Mouse (Mus musculus) hindbrain, postnatal 0 days (tissue): ENCODE measurements around the gene Uap1l1. TPM values are rescaled to one million over a fixed set of nuclear protein-coding genes. Genes with fewer than 3 reads are reported as not detected.

Experiments used
- ATAC-seq: fragments of 200-750 bp; cut with Nextera tagmentation; 2 replicates; pipeline ENCODE4 v1.8.0; 2017; ENCODE audit warnings: mild to moderate bottlenecking, moderate TSS enrichment, moderate library complexity
- DNase-seq: peaks from one replicate; pipeline ENCODE4 v3.0.0-alpha.2; 2015; ENCODE audit warnings: low spot score
- H3K27ac ChIP-seq: fragments of 300-500 bp; sonication (generic); 2 replicates; pipeline ENCODE4 v1.5.1; 2014; ENCODE audit warnings: mild to moderate bottlenecking
- H3K27me3 ChIP-seq: fragments of 300-500 bp; sonication (generic); 2 replicates; pipeline ENCODE4 v1.6.1; 2014; ENCODE audit warnings: low read length, mixed read lengths; ENCODE audit not compliant: insufficient read depth
- H3K36me3 ChIP-seq: fragments of 300-500 bp; sonication (generic); 2 replicates; pipeline ENCODE4 v1.6.1; 2014; ENCODE audit warnings: low read length, mixed read lengths; ENCODE audit not compliant: insufficient read depth
- H3K4me1 ChIP-seq: fragments of 300-500 bp; sonication (generic); 2 replicates; pipeline ENCODE4 v1.6.1; 2014; ENCODE audit warnings: antibody characterized with exemption, low read length, mixed read lengths; ENCODE audit not compliant: insufficient read depth
- H3K4me2 ChIP-seq: fragments of 300-500 bp; sonication (generic); 2 replicates; pipeline ENCODE4 v1.6.1; 2014; ENCODE audit warnings: low read depth, mild to moderate bottlenecking, low read length, moderate library complexity, mixed read lengths
- H3K4me3 ChIP-seq: fragments of 300-500 bp; sonication (generic); 2 replicates; pipeline ENCODE4 v1.5.1; 2014; ENCODE audit warnings: low read length
- H3K9ac ChIP-seq: fragments of 300-500 bp; sonication (generic); replicated peaks from 2 replicates; pipeline ENCODE4 v1.6.1; 2014; ENCODE audit warnings: mild to moderate bottlenecking, low read length, moderate library complexity, mixed read lengths
- H3K9me3 ChIP-seq: fragments of 300-500 bp; sonication (generic); 2 replicates; pipeline ENCODE4 v1.6.1; 2016; ENCODE audit warnings: low read length, mixed read lengths
- CTCF ChIP-seq: IDR thresholded peaks from 2 replicates; pipeline ENCODE4 v1.5.1; 2016; ENCODE audit warnings: antibody characterized with exemption, control low read depth, low read depth
- WGBS: fragments of 180-500 bp; shearing (Covaris S2); extraction: QIAGEN DNeasy Blood & Tissue Kit; methylation state at CpG from one replicate; pipeline ENCODE4 v1.1.7; 2014; 5-methylcytosine and 5-hydroxymethylcytosine counted together
- polyA plus RNA-seq: library from polyadenylated mRNA; unstranded; fragments of >200 nt; fragmentation: Nextera tagmentation; extraction: Ambion mirVana; gene quantifications from 2 replicates; pipeline ENCODE4 v1.2.1, GENCODE M21; 2015
- total RNA-seq: library from RNA; depleted of rRNA; stranded (reverse); fragments of >200 nt; gene quantifications from 2 replicates; pipeline ENCODE4 v1.2.3, GENCODE M21; 2014

Uap1l1 gene
- total and polyA plus RNA-seq, 2 experiments from 2014 or later = 7.5 to 15.6 TPM

DNA sequence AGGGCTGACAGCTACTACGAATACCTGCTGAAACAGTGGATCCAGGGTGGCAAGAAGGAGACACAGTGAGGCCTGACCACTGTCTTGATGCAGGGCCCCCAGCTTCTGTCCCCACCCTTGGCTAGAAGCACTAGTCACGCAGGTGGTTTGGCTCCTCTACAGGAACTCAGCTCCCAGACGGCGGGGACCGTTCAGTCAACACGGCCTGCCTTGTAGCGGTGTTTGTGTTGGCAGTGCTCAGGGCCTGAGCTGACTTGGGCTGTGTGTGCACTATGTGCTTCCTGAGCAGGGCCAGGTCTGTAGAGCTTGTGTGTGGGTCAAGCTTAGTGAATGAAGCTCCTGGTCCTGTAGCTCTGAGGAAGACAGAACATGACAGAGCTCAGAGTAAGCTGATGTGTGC lies 17.3 kb downstream of the Uap1l1 start:
- Histone ChIP-seq H3K27me3 (no peaks in the 10 kb centered on the region), H3K27ac (no peak overlapping the region), H3K9me3 (no peaks in the 10 kb centered on the region), H3K4me3 (no peak overlapping the region), H3K4me2 (no peak overlapping the region), H3K36me3 (peaks cover 90% of the 10 kb centered on the region), H3K9ac (no peak overlapping the region), H3K4me1 (no peaks in the 10 kb centered on the region)
- 91% methylated on average over 7 of the region's 7 CpGs for WGBS
- no peak for TF ChIP-seq CTCF
- DNase-seq (no peak), ATAC-seq (no peak)

- Histone ChIP-seq H3K9me3 (no peaks in the 10 kb centered on the region), H3K36me3 (peaks cover 70% of the 10 kb centered on the region), H3K27ac (no peak overlapping the region), H3K9ac (no peak overlapping the region), H3K27me3 (no peaks in the 10 kb centered on the region), H3K4me1 (peaks cover 5% of the 10 kb centered on the region), H3K4me2 (no peak overlapping the region), H3K4me3 (no peak overlapping the region)
- 94% methylated on average over 6 of the region's 6 CpGs for WGBS
- ATAC-seq (no peak), DNase-seq (no peak)
- no peak for TF ChIP-seq CTCF
Measured at GRCm38 (mm10) chr2:25338303-25338702, 27.2 kb downstream of the Uap1l1 start.

DNA sequence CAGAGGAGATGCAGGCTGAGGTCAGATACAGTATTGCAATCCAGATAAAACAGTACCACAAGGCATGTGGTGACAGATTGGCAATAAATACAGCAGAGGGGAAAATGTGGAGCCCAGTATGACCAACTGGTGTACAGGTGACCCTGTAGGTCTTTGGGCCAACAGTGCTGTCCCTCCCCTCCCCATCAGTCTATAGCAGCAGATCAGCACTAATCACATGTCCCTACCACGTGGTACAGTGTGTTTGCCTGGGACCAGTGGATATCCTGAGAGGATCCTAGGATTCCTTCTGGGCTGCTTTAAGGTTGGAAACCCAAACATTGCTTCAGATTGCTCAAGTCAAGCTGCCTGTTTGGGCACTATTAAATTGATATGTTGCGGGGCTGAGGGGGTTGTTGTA lies 31.9 kb downstream of the Uap1l1 start:
- WGBS = 76% methylated on average over 2 of the region's 2 CpGs
- no peaks in the 10 kb centered on the region for H3K27me3 ChIP-seq
- H3K4me1 ChIP-seq = peaks cover 13% of the 10 kb centered on the region
- H3K4me3 ChIP-seq = peak overlapping the region; percentile 95
- H3K9ac ChIP-seq = peak overlapping the region; percentile 93
- H3K9me3 ChIP-seq = no peaks in the 10 kb centered on the region
- peaks cover 43% of the 10 kb centered on the region for H3K36me3 ChIP-seq
- no peak overlapping the region for H3K27ac ChIP-seq
- DNase-seq = no peak
- TF ChIP-seq CTCF = no peak
- ATAC-seq = no peak
- peak overlapping the region; percentile 97 for H3K4me2 ChIP-seq

- Histone ChIP-seq H3K9me3 (no peaks in the 10 kb centered on the region), H3K4me2 (peak within 1 kb of the TSS; percentile 97), H3K9ac (peak within 1 kb of the TSS; percentile 93), H3K27me3 (no peaks in the 10 kb centered on the region), H3K36me3 (peaks cover 33% of the 10 kb centered on the region), H3K4me3 (peak within 1 kb of the TSS; percentile 95), H3K4me1 (peaks cover 13% of the 10 kb centered on the region), H3K27ac (peak within 1 kb of the TSS; percentile 90)
- DNase-seq (peak; percentile 100), ATAC-seq (peak; percentile 99)
- WGBS = under 1% methylated on average over 78 of the region's 78 CpGs
- TF ChIP-seq CTCF = peak; percentile 45; the same call in 1 of the 2 replicates
Measured at GRCm38 (mm10) chr2:25332286-25333160, 33.0 kb downstream of the Uap1l1 start, which contains the start of gene Man1b1. Gene Man1b1, plus strand, starts transcription at chr2:25332338.

- ATAC-seq (no peak), DNase-seq (no peak)
- H3K9ac ChIP-seq = peak overlapping the region; percentile 93; the same call in 1 of the 2 replicates
- no peaks in the 10 kb centered on the region for H3K27me3 ChIP-seq
- 0 out of 2 replicates have a peak, but pooled peaks have one; percentile 3 for TF ChIP-seq CTCF
- 61% methylated on average over 9 of the region's 9 CpGs for WGBS
- peak overlapping the region; percentile 95 for H3K4me3 ChIP-seq
- H3K4me1 ChIP-seq = peaks cover 13% of the 10 kb centered on the region
- H3K27ac ChIP-seq = no peak overlapping the region
- peak overlapping the region; percentile 97 for H3K4me2 ChIP-seq
- peaks cover 24% of the 10 kb centered on the region for H3K36me3 ChIP-seq
- H3K9me3 ChIP-seq = no peaks in the 10 kb centered on the region
Measured at GRCm38 (mm10) chr2:25331470-25331869, 34.0 kb downstream of the Uap1l1 start.

GRCm38 (mm10) chr2:25328440-25328839 lies 37.0 kb downstream of the Uap1l1 start:
- 27% methylated on average over 7 of the region's 7 CpGs for WGBS
- H3K27ac ChIP-seq = no peak overlapping the region
- no peak overlapping the region for H3K4me2 ChIP-seq
- H3K27me3 ChIP-seq = no peaks in the 10 kb centered on the region
- ATAC-seq (no peak), DNase-seq (peak; percentile 77)
- no peak overlapping the region for H3K4me3 ChIP-seq
- H3K4me1 ChIP-seq = peaks cover 9% of the 10 kb centered on the region
- peak; percentile 78 for TF ChIP-seq CTCF
- no peaks in the 10 kb centered on the region for H3K36me3 ChIP-seq
- no peak overlapping the region for H3K9ac ChIP-seq
- H3K9me3 ChIP-seq = no peaks in the 10 kb centered on the region

GRCm38 (mm10) chr2:25326036-25326435 lies 39.4 kb downstream of the Uap1l1 start:
- no peaks in the 10 kb centered on the region for H3K36me3 ChIP-seq
- H3K4me2 ChIP-seq = no peak overlapping the region
- H3K27me3 ChIP-seq = no peaks in the 10 kb centered on the region
- H3K4me3 ChIP-seq = no peak overlapping the region
- DNase-seq (no peak), ATAC-seq (no peak)
- TF ChIP-seq CTCF = no peak
- H3K27ac ChIP-seq = no peak overlapping the region
- 73% methylated on average over 2 of the region's 2 CpGs for WGBS
- no peak overlapping the region for H3K9ac ChIP-seq
- no peaks in the 10 kb centered on the region for H3K9me3 ChIP-seq
- H3K4me1 ChIP-seq = no peaks in the 10 kb centered on the region
